Mouse (Mus musculus) telencephalon, adult 2 months (tissue): ENCODE results near the gene Rxrg.

Source experiments
- DNase-seq: peaks from one replicate; pipeline ENCODE4 v3.0.0-alpha.2; 2011; ENCODE audit warnings: low read depth, low spot score

Rxrg gene

GRCm38 (mm10) chr1:167644866-167645537 is 46.8 kb downstream of the Rxrg start:
- peak; percentile 13 for DNase-seq

- no peak for DNase-seq
These were observed 50.5 kb downstream of the Rxrg start for GRCm38 (mm10) chr1:167648670-167649069.

- DNase-seq: no peak
These were observed 51.0 kb downstream of the Rxrg start for GRCm38 (mm10) chr1:167649122-167649633.

- DNase-seq: no peak
These were observed 54.2 kb downstream of the Rxrg start for GRCm38 (mm10) chr1:167652336-167652735.

- DNase-seq: no peak
These were observed 60.9 kb downstream of the Rxrg start for GRCm38 (mm10) chr1:167659065-167659464.

- peak; percentile 6 for DNase-seq
These were observed 62.4 kb downstream of the Rxrg start for GRCm38 (mm10) chr1:167660521-167661101.

- no peak for DNase-seq
These were observed 62.9 kb downstream of the Rxrg start for GRCm38 (mm10) chr1:167661123-167661522.

- no peak for DNase-seq
These were observed 65.0 kb downstream of the Rxrg start for GRCm38 (mm10) chr1:167663136-167663535.

- peak; percentile 26 for DNase-seq
These were observed 71.6 kb downstream of the Rxrg start for GRCm38 (mm10) chr1:167669796-167670195.

GRCm38 (mm10) chr1:167672433-167672987 is 74.3 kb downstream of the Rxrg start:
- DNase-seq: no peak

GRCm38 (mm10) chr1:167679061-167679460 is 80.9 kb downstream of the Rxrg start:
- no peak for DNase-seq

GRCm38 (mm10) chr1:167688001-167688346 is 89.8 kb downstream of the Rxrg start:
- no peak for DNase-seq

- no peak for DNase-seq
These were observed 90.4 kb downstream of the Rxrg start for GRCm38 (mm10) chr1:167688347-167689231.

GRCm38 (mm10) chr1:167689232-167689261 is 90.9 kb downstream of the Rxrg start, which contains the start of gene Lmx1a:
Lmx1a (plus strand) TSS chr1:167689237.
- no peak for DNase-seq
